Mouse (Mus musculus): ENCODE measurements around the gene Stap2. TPM values are rescaled to one million over a fixed set of nuclear protein-coding genes. Genes with fewer than 3 reads are reported as not detected.

Stap2 gene
- polyA plus RNA-seq, 1 experiment from 2014 or later, result 0.22 TPM

DNA sequence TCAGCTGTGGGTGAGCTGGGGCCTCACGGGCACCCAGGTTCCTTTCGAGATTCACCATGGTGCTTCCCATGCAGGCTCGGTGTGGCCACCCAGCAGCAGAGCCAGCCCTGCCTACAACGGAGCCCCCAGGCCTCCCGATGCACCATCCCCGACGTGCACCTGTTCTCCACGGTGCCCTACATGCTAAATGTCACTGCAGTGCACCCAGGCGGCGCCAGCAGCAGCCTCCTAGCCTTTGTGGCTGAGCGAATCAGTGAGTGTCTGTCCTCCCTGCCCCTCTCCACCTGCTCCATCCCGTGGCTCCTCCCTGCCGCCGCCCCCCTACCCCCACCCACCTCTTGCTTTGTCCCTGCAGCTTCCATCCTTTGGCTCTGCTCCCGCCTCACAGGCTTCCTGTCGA lies 51.2 kb downstream of the Stap2 start:
- Histone ChIP-seq H3K79me2 (ENCODE audit: inconsistent target) (peaks cover 7% of the 10 kb centered on the region; the same call in 1 of the 2 replicates), H3K36me3 (ENCODE audit: inconsistent target) (peaks cover 3% of the 10 kb centered on the region), H3K27ac (no peak overlapping the region), H3K4me3 (ENCODE audit: inconsistent target) (no peak overlapping the region)
- 52% methylated on average over 15 of the region's 16 CpGs for WGBS (ENCODE audit: missing documents)

DNA sequence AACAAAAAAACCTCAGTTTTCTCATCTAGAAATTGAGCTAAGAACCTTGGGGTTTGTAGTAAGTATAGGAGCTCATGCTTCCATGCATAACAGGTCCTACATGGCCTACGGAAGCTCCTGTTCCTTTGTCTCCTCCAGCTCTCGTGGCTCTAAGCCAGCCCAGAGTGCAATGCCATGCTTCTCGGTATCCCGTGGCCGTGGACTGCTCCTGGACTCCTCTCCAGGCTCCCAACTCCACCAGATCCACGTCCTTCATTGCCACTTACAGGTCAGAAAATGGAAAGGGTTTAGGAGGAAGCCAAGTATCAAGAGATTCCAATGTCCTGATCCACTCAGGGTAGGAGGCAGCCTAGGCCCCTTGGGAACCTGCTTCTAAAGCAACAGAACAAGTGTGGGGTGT lies 51.6 kb downstream of the Stap2 start:
- H3K27ac ChIP-seq, result no peak overlapping the region
- no peak overlapping the region; the same call in 1 of the 2 replicates for H3K4me3 ChIP-seq (ENCODE audit: inconsistent target)
- peaks cover 3% of the 10 kb centered on the region for H3K36me3 ChIP-seq (ENCODE audit: inconsistent target)
- 69% methylated on average over 6 of the region's 6 CpGs for WGBS (ENCODE audit: missing documents)
- H3K79me2 ChIP-seq (ENCODE audit: inconsistent target), result peaks cover 7% of the 10 kb centered on the region; the same call in 1 of the 2 replicates

DNA sequence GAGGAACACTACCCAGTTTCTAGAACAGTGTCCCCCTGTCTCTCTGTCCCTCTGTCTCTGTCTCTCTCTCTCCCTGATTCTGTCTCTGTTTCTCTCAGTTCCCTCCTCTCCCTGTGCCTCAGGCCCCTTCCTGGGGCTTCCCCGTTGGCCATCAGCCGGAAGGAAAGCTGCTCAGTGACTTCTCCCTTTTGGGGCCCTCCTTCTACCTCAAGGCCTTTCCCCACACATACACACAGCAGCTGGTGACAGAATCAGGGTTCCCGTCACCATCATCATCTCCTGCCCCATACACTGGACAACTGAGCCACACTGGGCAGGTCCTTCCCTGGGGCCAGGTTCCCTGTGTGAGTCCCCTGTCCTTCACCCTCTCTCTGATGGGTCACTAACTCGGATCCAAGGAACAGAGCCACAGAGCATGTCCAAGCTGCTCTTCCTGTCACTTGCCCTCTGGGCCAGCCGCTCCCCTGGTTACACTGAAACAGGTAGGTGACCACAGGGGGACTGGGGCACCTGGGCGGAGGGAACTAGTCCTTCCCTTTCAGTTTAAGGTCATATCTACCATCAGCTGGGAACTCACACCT lies 52.8 kb downstream of the Stap2 start, which contains the start of gene Ebi3:
TSS of gene Ebi3 (plus strand) at position 194 of the 581 bp plus-strand sequence.
- peaks cover 7% of the 10 kb centered on the region; the same call in 1 of the 2 replicates for H3K79me2 ChIP-seq (ENCODE audit: inconsistent target)
- peak within 1 kb of the TSS; percentile 75 for H3K27ac ChIP-seq
- WGBS (ENCODE audit: missing documents), result 10% methylated on average over 6 of the region's 6 CpGs
- peaks cover 3% of the 10 kb centered on the region for H3K36me3 ChIP-seq (ENCODE audit: inconsistent target)
- peak within 1 kb of the TSS; percentile 28 for H3K4me3 ChIP-seq (ENCODE audit: inconsistent target)

DNA sequence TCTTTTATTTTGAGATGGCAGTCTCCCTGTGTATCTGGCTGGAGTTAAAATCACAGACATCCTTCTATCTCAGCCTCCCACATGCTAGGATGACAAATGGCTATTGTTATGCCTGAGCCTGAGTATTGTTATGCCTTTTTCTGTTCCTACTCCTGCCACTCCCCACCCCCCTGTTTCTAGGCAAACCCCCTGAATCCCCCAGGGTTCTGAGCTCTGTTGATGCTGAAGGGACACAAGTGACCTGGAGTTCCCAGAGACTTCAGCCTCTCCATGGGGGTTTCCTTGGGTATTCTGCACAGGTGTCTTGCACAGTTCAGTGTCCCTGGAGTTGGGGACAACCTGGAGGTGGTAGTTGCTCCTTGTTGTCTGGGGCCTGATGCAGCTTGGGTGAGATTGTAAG lies 53.3 kb downstream of the Stap2 start:
- H3K36me3 ChIP-seq (ENCODE audit: inconsistent target), result peaks cover 3% of the 10 kb centered on the region
- no peak overlapping the region for H3K4me3 ChIP-seq (ENCODE audit: inconsistent target)
- peak overlapping the region; percentile 75 for H3K27ac ChIP-seq
- peaks cover 7% of the 10 kb centered on the region; the same call in 1 of the 2 replicates for H3K79me2 ChIP-seq (ENCODE audit: inconsistent target)

DNA sequence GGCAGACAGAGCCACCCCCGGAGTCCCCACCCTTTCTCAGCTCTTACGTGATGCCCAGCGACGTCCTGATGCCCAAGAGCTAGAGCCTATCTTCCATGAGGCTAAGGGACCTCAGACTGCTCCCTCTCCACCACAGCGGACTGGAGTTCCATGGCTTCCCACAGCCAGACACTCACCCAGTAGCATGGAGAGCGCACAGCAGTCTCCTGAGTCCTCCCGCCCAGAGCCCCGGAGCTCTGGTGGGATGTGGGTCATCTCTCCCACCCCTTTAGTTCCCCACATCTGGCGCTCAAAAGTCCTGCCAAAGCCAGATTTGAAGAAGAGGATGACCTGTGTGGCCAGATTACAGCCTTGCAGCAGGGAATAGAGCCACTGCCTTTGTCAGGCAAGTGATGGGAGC lies 54.8 kb downstream of the Stap2 start:
- Histone ChIP-seq H3K36me3 (ENCODE audit: inconsistent target) (peaks cover 3% of the 10 kb centered on the region; the same call in 1 of the 2 replicates), H3K27ac (no peak overlapping the region), H3K79me2 (ENCODE audit: inconsistent target) (peaks cover 7% of the 10 kb centered on the region; the same call in 1 of the 2 replicates), H3K4me3 (ENCODE audit: inconsistent target) (no peak overlapping the region)
- 96% methylated on average over 7 of the region's 9 CpGs for WGBS (ENCODE audit: missing documents)

DNA sequence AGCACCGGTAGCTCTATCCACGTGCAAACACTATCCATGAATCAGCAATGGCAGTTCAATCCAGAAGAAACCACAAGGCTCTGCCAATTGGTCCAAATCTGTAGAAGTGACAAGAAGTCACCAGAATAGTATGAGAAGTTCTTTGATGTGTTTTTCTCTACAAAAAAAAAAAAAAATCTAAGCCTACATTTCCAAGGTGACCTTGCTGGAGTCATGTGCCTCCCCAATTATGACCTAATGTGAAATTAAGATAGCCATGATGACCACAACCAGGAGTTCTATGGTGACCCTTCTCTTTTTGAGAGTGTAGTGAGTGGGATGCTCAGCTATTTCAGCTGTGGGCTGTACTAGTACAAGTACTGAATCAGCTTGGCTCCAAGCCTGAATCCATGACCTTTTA lies 56.0 kb downstream of the Stap2 start, which contains the start of gene Zfp119b:
TSS of gene Zfp119b (minus strand) at position 101 of the 400 bp plus-strand sequence.
- H3K27ac ChIP-seq, result no peak within 1 kb of the TSS
- 73% methylated on average over 2 of the region's 2 CpGs for WGBS (ENCODE audit: missing documents)

DNA sequence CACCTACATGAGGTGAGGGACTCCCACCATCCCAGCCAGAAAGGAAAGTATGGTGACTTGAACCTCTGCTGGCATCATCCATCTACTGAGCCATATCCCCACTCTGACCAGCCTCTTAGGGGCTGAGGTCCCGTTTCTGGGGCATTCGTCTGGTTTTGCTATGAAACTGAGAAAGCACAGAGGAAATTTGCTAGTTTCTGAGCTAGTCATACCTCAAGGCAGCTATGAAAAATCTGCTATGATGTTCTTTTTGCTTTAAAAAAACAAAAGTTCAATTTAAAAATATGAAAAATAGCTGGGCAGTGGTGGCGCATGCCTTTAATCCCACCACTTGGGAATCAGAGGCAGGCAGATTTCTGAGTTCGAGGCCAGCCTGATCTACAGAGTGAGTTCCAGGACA lies 56.7 kb downstream of the Stap2 start:
- 90% methylated on average over 4 of the region's 4 CpGs for whole genome bisulfite sequencing (ENCODE audit: missing documents)

More for the DNA sequence above, 56.0 kb downstream of the Stap2 start, which contains the start of gene Zfp119b:
- Histone ChIP-seq H3K79me2 (ENCODE audit: inconsistent target) (peaks cover 7% of the 10 kb centered on the region; the same call in 1 of the 2 replicates), H3K4me3 (ENCODE audit: inconsistent target) (no peak within 1 kb of the TSS), H3K36me3 (ENCODE audit: inconsistent target) (no peaks in the 10 kb centered on the region)

More for the DNA sequence above, 56.7 kb downstream of the Stap2 start:
- Histone ChIP-seq H3K79me2 (ENCODE audit: inconsistent target) (peaks cover under 1% of the 10 kb centered on the region; the same call in 1 of the 2 replicates), H3K36me3 (ENCODE audit: inconsistent target) (no peaks in the 10 kb centered on the region), H3K4me3 (ENCODE audit: inconsistent target) (no peak overlapping the region), H3K27ac (no peak overlapping the region)

Other genes with a start within 250 kb of the Stap2 start
- gene Zfp119a, start 126.7 kb downstream of the Stap2 start, polyA plus RNA-seq (2018), result 3.7 to 8.0 TPM (median 5.0 TPM) in 3 replicates
- 5.9 to 12.3 TPM (median 6.4 TPM) in 3 replicates for gene Zfp959, start 113.5 kb downstream of the Stap2 start, polyA plus RNA-seq (2018)
- 4.5 to 7.3 TPM (median 5.6 TPM) in 3 replicates for gene Zfp119b, start 56.1 kb downstream of the Stap2 start, polyA plus RNA-seq (2018)
- 47.4 to 91.9 TPM (median 63.3 TPM) in 3 replicates for gene Ebi3, start 52.9 kb downstream of the Stap2 start, polyA plus RNA-seq (2018)
- 10.7 to 11.5 TPM (median 10.8 TPM) in 3 replicates for gene Yju2, start 46.5 kb downstream of the Stap2 start, polyA plus RNA-seq (2018)
- gene Shd, start 35.1 kb downstream of the Stap2 start, polyA plus RNA-seq (2018), result not detected in 3 replicates
- not detected in 3 replicates for gene Fsd1, start 19.1 kb downstream of the Stap2 start, polyA plus RNA-seq (2018)
- 31.2 to 42.2 TPM (median 38.7 TPM) in 3 replicates for gene Mpnd, start 127 bp upstream of the Stap2 start, polyA plus RNA-seq (2018)
- 33.5 to 87.9 TPM (median 87.4 TPM) in 3 replicates for gene Sh3gl1, start 31.1 kb upstream of the Stap2 start, polyA plus RNA-seq (2018)
- gene Chaf1a, start 34.9 kb upstream of the Stap2 start, polyA plus RNA-seq (2018), result 2.5 to 17.1 TPM (median 6.2 TPM) in 3 replicates
- gene Ubxn6, start 69.4 kb upstream of the Stap2 start, polyA plus RNA-seq (2018), result 28.9 to 74.4 TPM (median 41.1 TPM) in 3 replicates
- 26.3 to 28.1 TPM (median 28.1 TPM) in 3 replicates for gene Hdgfl2, start 74.0 kb upstream of the Stap2 start, polyA plus RNA-seq (2018)
- gene Plin4, start 104.2 kb upstream of the Stap2 start, polyA plus RNA-seq (2018), result not detected in 3 replicates
- not detected in 3 replicates for gene Plin5, start 112.0 kb upstream of the Stap2 start, polyA plus RNA-seq (2018)
- gene Lrg1, start 116.4 kb upstream of the Stap2 start, polyA plus RNA-seq (2018), result 0.26 TPM in 1 of 3 replicates, not detected in the others
- gene Sema6b, start 134.8 kb upstream of the Stap2 start, polyA plus RNA-seq (2018), result 3.0 to 7.1 TPM (median 4.4 TPM) in 3 replicates
- gene Tnfaip8l1, start 156.9 kb upstream of the Stap2 start, polyA plus RNA-seq (2018), result 1.2 to 1.7 TPM (median 1.5 TPM) in 3 replicates
- gene Mydgf, start 178.3 kb upstream of the Stap2 start, polyA plus RNA-seq (2018), result 33.8 to 65.3 TPM (median 50.0 TPM) in 3 replicates
- 19.4 to 30.5 TPM (median 30.3 TPM) in 3 replicates for gene Dpp9, start 213.3 kb upstream of the Stap2 start, polyA plus RNA-seq (2018)